8 mouse cellular contexts compared by ENCODE assay signal in the genomic region with DNA sequence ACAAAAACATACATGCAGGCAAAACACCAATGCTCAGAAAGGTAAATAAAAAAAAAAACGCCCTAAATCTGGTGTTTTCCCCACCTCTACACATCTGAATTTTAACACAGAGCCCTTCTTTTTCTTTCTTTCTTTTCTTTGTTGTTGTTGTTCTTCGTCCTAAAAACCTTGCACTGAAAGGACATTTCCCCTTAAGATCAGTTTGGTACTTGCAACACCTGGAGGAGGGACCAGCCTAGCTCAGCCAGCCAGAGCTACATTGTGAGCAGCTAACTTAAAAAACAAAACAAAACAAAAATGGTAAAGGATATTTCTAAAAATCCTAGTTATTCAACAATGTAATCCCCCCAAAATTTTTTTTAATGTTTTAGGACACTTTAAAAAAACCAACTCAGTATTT. TPM values are rescaled to one million over a fixed set of nuclear protein-coding genes. Genes with fewer than 3 reads are reported as not detected.
DNase-seq lines count a peak whose midpoint lies in the region; ATAC-seq and TF ChIP-seq lines count a peak whose summit lies in the region.

No protein-coding gene starts in this region.

- peak overlapping the region; percentile 100 for H3K27ac ChIP-seq in kidney, postnatal 0 days
- peak overlapping the region; percentile 99 for H3K27ac ChIP-seq in forebrain, embryonic 10.5 days
- H3K27ac ChIP-seq in intestine, embryonic 16.5 days (ENCODE audit: low read length), result no peak overlapping the region
- peak overlapping the region; percentile 98 for H3K27ac ChIP-seq in midbrain, postnatal 0 days (ENCODE audit: low read depth, low read length)

- peak overlapping the region; percentile 85 for H3K4me2 ChIP-seq in kidney, postnatal 0 days (ENCODE audit: low read length)
- peak overlapping the region; percentile 100 for H3K4me2 ChIP-seq in intestine, embryonic 16.5 days (ENCODE audit: low read depth, low read length)
- H3K4me2 ChIP-seq in midbrain, postnatal 0 days (ENCODE audit: low read depth, low read length, poor library complexity, severe bottlenecking), result peak overlapping the region; percentile 83

- no peak for TF ChIP-seq CTCF in kidney, postnatal 0 days (IDR thresholded peaks at IDR 0.05; ENCODE audit: low read depth)
- TF ChIP-seq CTCF in midbrain, postnatal 0 days (IDR thresholded peaks at IDR 0.05), result no peak

- peak overlapping the region; percentile 78 for H3K4me3 ChIP-seq in kidney, postnatal 0 days (replicated peaks; ENCODE audit: low read depth, low read length)
- H3K4me3 ChIP-seq in forebrain, embryonic 10.5 days, result peak overlapping the region; percentile 78
- peak overlapping the region; percentile 73; the same call in 1 of the 2 replicates for H3K4me3 ChIP-seq in intestine, embryonic 16.5 days (ENCODE audit: low read length)
- H3K4me3 ChIP-seq in midbrain, postnatal 0 days (ENCODE audit: low read depth, low read length), result peak overlapping the region; percentile 48

- H3K27me3 ChIP-seq in kidney, postnatal 0 days (ENCODE audit: insufficient read depth, low read length), result no peaks in the 10 kb centered on the region
- no peaks in the 10 kb centered on the region for H3K27me3 ChIP-seq in forebrain, embryonic 10.5 days (ENCODE audit: poor library complexity, severe bottlenecking)
- no peaks in the 10 kb centered on the region for H3K27me3 ChIP-seq in intestine, embryonic 16.5 days (replicated peaks; ENCODE audit: control insufficient read depth, insufficient read depth, low read length)
- no peaks in the 10 kb centered on the region for H3K27me3 ChIP-seq in midbrain, postnatal 0 days (ENCODE audit: insufficient read depth, low read length)

- peaks cover under 1% of the 10 kb centered on the region for H3K4me1 ChIP-seq in kidney, postnatal 0 days (replicated peaks; ENCODE audit: insufficient read depth, low read length)
- peaks cover 57% of the 10 kb centered on the region for H3K4me1 ChIP-seq in forebrain, embryonic 10.5 days
- H3K4me1 ChIP-seq in intestine, embryonic 16.5 days (ENCODE audit: control insufficient read depth, insufficient read depth, low read length), result peaks cover 4% of the 10 kb centered on the region
- no peaks in the 10 kb centered on the region for H3K4me1 ChIP-seq in midbrain, postnatal 0 days (ENCODE audit: insufficient read depth, low read length)

- 34% methylated on average over 2 of the region's 2 CpGs for WGBS in kidney, postnatal 0 days
- 45% methylated on average over 2 of the region's 2 CpGs for WGBS in forebrain, embryonic 10.5 days
- WGBS in intestine, embryonic 16.5 days, result 42% methylated on average over 2 of the region's 2 CpGs
- 48% methylated on average over 2 of the region's 2 CpGs for WGBS in midbrain, postnatal 0 days

- H3K9me3 ChIP-seq in kidney, postnatal 0 days (replicated peaks; ENCODE audit: low read length), result no peaks in the 10 kb centered on the region
- no peaks in the 10 kb centered on the region for H3K9me3 ChIP-seq in forebrain, embryonic 10.5 days
- no peaks in the 10 kb centered on the region for H3K9me3 ChIP-seq in intestine, embryonic 16.5 days (ENCODE audit: control insufficient read depth, low read length)
- no peaks in the 10 kb centered on the region for H3K9me3 ChIP-seq in midbrain, postnatal 0 days (ENCODE audit: low read length)

- H3K9ac ChIP-seq in kidney, postnatal 0 days (ENCODE audit: low read depth, low read length), result no peak overlapping the region
- 0 out of 2 replicates have a peak overlapping the region, but pooled peaks have one; percentile 93 for H3K9ac ChIP-seq in intestine, embryonic 16.5 days (ENCODE audit: low read depth, low read length)
- H3K9ac ChIP-seq in midbrain, postnatal 0 days (replicated peaks; ENCODE audit: low read length, poor library complexity, severe bottlenecking), result no peak overlapping the region

- no peak for DNase-seq in kidney, postnatal 0 days (ENCODE audit: low spot score)
- no peak for DNase-seq in kidney, postnatal 10 days
- no peak for DNase-seq in forebrain, embryonic 10.5 days (ENCODE audit: extremely low spot score, low spot score)
- DNase-seq in midbrain, postnatal 0 days (ENCODE audit: low spot score), result no peak
- no peak for DNase-seq in MN1 (ENCODE audit: low spot score)
- no peak for DNase-seq in cerebellum, adult 9-10 months
- DNase-seq in ovary, postnatal 36 days (ENCODE audit: low spot score), result no peak

- no peak for ATAC-seq in kidney, postnatal 0 days (replicated peaks; ENCODE audit: low FRiP score, low read depth)
- ATAC-seq in intestine, embryonic 16.5 days, result no peak
- ATAC-seq in midbrain, postnatal 0 days (ENCODE audit: low FRiP score), result no peak

- no peaks in the 10 kb centered on the region for H3K36me3 ChIP-seq in kidney, postnatal 0 days (ENCODE audit: insufficient read depth, low read length)
- no peaks in the 10 kb centered on the region for H3K36me3 ChIP-seq in forebrain, embryonic 10.5 days (replicated peaks)
- H3K36me3 ChIP-seq in intestine, embryonic 16.5 days (ENCODE audit: control insufficient read depth, insufficient read depth, low read length), result no peaks in the 10 kb centered on the region
- no peaks in the 10 kb centered on the region for H3K36me3 ChIP-seq in midbrain, postnatal 0 days (ENCODE audit: insufficient read depth, low read length)

RNA-seq across cellular contexts. Expression of a gene that starts 6.1 kb away (rescaled TPM):
- polyA plus RNA-seq in kidney, postnatal 0 days (2015; fragmentation: Nextera tagmentation; extraction: Ambion mirVana), result 6.2 and 6.6 TPM in 2 replicates
- polyA plus RNA-seq in forebrain, embryonic 10.5 days (2016; fragmentation: Nextera tagmentation; extraction: Ambion mirVana), result 10.7 and 12.0 TPM in 2 replicates
- polyA plus RNA-seq in intestine, embryonic 16.5 days (2015; fragmentation: Nextera tagmentation; extraction: Ambion mirVana), result 6.2 and 6.3 TPM in 2 replicates
- total RNA-seq in midbrain, postnatal 0 days (2014; rRNA removed), result 20.0 and 23.2 TPM in 2 replicates
- 8.6 and 13.6 TPM in 2 replicates for polyA plus RNA-seq in midbrain, postnatal 0 days (2015; fragmentation: Nextera tagmentation; extraction: Ambion mirVana)
